Mouse (Mus musculus) natural killer cell, adult 2 months (primary cell): ENCODE measurements around the gene Mkrn1.
"Not testable (repeated sequence)": the region's sequence is repeated elsewhere in the genome, so short reads cannot be mapped to it uniquely, and the experiment has no call there.

Experiments used
- DNase-seq, 2 experiments: peaks; one replicate each; pipeline ENCODE4 v3.0.0; 2022; ENCODE audit warnings: low spot score in 2 of 2

Gene Mkrn1

DNA sequence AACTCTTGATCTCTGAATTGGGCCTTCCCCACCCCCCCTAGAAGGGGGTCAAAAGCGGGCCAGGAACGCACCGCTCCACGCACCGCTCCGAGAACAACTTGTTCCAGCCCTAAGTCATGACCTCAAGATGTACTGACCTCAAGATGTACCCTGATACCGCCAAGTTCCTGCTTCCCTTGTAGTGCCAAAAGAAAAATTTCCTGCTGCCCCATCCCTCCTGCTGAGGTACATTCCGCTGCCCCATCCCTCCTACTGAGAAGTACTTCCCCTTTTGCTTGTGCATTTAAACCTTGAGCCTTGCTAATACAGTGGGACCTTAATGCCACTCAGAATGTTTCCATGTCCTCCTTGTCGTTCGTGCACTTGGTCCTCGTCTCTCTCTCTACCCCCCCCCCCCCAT, 10.5 kb upstream of the Mkrn1 start:
- DNase-seq = no peak

GRCm38 (mm10) chr6:39429007-39429788, 8.9 kb upstream of the Mkrn1 start:
- no peak for DNase-seq

DNA sequence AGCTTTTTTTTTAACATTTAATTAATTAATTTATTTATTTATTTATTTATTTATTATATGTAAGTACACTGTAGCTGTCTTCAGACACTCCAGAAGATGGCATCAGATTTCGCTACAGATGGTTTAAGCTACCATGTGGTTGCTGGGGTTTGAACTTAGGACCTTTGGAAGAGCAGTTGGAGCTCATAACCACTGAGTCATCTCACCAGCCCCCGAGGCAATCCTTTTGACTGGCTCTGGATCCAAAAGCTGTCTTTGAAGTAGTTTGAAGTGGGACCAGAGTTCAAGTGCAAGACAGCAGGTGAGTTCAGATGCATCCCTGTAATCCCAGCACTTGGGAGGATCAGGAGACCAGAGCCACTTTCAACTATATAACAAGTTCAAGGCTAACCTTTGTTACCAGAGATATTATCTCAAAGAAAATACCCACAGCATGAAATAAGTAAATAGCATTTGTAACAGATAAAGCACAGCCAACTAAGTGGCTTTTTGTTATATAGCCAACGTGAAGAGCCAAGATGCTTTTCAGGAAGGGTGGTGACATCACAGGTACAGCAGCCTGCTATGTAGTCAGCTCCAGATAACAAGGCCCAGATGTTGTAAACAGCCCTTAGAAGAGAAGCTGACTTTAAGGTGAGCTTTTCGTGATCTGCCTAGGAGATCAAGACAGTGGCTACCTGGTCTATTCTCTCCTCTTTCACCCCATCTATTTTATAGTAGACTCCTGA, 7.2 kb upstream of the Mkrn1 start:
- DNase-seq = no peak

DNA sequence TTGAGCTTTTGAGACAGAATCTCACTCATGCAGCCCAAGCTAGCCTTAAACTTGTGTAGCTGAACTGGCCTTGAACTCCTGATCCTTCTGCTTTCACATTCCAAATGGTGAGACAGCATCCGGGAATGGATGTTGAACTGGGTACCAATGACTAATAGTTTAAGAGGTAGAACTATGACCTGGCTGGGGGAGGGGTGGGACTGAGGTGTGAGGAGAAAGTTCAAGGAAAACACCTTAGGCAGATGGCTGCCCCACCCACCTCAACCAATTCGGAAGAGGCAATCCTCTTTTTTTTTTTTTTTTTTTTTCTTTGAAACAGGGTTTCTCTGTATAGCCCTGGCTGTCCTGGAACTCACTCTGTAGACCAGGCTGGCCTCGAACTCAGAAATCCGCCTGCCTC, 6.5 kb upstream of the Mkrn1 start:
- no peak for DNase-seq

DNA sequence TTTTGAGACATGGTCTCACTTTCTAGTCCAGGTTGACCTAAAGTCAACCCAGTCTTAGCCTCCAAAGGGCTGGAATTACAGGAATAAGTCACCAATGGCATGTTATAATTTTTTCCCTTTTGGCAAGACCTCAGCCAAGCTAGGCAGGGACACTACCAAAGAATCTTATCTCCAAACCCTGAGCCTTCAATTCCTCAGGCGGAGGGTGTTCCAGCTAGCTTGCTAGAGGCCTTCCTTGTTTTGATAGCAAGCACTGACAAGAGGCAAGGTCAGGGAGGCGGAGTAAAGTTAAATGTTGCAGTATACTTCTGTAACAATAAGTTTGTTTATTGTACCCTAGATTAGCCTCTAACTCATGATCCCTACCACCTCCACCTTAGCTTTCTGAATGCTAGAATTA, 4.9 kb upstream of the Mkrn1 start:
- no peak for DNase-seq

DNA sequence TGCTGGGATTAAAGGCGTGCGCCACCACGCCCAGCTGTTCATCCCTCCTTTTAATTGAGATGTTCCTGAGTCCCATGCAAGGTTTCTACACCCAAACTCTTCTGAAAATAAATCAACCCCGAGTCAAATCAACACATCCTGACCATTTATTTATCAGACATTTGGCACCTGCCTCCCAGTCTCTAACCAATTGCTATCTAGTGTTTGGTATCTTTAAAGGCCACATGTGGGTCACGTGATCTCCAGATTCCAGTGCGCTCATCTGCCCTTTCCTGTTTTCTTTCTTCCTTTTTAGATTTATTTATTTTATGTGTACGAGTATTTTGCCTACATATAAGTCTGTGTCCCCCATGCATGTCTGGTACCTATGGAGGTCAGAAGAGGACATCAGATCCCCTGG, 3.4 kb upstream of the Mkrn1 start:
- DNase-seq = no peak

- DNase-seq = no peak
Observed at GRCm38 (mm10) chr6:39423130-39423551, 2.9 kb upstream of the Mkrn1 start.

GRCm38 (mm10) chr6:39420867-39421266, 605 bp upstream of the Mkrn1 start:
- DNase-seq = no peak

GRCm38 (mm10) chr6:39419386-39419850, 844 bp downstream of the Mkrn1 start:
- DNase-seq = peak; percentile 5 to 14

GRCm38 (mm10) chr6:39416654-39417053, 3.6 kb downstream of the Mkrn1 start:
- DNase-seq = not testable (repeated sequence)

GRCm38 (mm10) chr6:39415762-39416161, 4.5 kb downstream of the Mkrn1 start:
- peak; percentile 72 to 83 for DNase-seq

- no peak for DNase-seq
Observed at GRCm38 (mm10) chr6:39414106-39414505, 6.2 kb downstream of the Mkrn1 start.

- DNase-seq = no peak
Observed at GRCm38 (mm10) chr6:39406480-39406879, 13.8 kb downstream of the Mkrn1 start.

DNA sequence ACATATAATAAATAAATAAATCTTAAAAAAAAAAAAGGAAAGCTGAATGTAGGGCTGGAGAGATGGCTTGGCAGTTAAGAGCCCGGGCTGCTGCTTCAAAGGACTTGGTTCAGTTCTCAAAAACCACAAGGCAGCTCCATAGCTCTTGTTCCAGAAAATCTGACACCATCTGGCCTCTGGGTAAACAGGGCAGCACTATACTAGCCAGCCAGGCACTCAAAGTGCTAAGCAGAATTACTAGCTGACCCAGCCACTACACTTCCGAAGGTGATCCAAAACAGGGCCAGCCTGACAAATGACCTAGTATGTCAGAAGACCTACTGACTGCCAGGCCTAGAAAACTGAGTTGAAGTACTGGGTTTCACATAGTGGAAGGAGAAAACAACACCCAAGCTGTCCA, 17.1 kb downstream of the Mkrn1 start:
- DNase-seq = no peak

DNA sequence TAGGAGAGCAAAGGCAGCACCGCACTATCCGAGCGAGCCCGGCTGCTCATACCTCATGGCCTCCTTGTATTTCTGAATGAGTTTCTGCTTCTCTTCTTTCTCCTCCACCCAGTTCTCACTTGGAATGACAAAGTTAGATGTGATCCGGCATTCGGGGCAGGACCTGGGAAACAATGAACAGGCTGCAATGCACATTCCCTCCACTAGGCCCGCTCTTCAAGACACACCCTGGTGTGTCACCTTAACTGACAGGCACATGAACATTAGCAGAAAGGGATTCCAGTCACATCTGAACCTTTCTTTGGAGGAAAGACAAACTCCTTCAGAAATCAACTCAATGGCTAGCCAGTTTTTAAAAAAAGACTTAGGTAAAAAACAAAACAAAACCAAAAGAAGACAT, 19.9 kb downstream of the Mkrn1 start:
- DNase-seq = no peak

GRCm38 (mm10) chr6:39398342-39398741, 21.9 kb downstream of the Mkrn1 start:
- DNase-seq = no peak

GRCm38 (mm10) chr6:39397046-39397445, 23.2 kb downstream of the Mkrn1 start:
- DNase-seq = no peak

GRCm38 (mm10) chr6:39395916-39396315, 24.3 kb downstream of the Mkrn1 start:
- no peak for DNase-seq

DNA sequence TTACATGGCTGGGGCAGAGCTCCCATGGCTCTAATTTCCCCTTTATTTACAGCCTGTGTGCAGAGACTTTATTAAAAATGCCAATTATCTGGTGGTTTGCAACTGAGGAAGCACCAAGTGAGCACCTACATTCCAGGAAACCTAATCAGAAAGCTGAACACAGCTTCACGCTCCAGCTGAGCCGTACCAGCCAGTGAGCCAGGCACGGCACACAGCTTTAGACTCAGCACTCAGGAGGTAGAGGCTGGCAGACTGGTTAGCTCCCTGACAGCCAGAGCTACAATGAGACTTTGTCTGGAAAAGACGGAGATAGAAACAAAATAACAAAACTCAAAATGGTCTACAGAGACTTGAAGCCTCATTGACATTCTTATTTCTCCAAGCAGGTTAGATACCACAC, 24.8 kb downstream of the Mkrn1 start:
- DNase-seq = no peak

DNA sequence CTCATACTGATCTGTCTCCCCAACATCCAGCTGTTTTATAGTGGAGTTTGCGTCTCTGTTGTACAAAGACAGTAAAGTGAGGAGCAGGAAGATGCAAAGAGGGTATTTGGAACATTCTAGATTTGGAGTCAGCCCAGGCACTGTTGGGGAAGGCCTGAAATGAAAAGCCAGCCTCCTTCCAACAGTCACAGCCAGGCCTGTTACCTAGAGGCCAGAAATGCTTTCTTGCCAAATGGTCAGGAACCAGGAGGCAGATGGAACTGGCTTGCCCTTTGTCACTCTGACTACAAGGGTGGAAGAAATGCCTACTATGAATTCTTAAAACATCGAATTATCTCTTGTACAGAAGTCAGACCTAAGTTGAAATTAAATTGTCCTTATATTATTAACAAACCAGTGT, 30.3 kb downstream of the Mkrn1 start:
- no peak for DNase-seq

DNA sequence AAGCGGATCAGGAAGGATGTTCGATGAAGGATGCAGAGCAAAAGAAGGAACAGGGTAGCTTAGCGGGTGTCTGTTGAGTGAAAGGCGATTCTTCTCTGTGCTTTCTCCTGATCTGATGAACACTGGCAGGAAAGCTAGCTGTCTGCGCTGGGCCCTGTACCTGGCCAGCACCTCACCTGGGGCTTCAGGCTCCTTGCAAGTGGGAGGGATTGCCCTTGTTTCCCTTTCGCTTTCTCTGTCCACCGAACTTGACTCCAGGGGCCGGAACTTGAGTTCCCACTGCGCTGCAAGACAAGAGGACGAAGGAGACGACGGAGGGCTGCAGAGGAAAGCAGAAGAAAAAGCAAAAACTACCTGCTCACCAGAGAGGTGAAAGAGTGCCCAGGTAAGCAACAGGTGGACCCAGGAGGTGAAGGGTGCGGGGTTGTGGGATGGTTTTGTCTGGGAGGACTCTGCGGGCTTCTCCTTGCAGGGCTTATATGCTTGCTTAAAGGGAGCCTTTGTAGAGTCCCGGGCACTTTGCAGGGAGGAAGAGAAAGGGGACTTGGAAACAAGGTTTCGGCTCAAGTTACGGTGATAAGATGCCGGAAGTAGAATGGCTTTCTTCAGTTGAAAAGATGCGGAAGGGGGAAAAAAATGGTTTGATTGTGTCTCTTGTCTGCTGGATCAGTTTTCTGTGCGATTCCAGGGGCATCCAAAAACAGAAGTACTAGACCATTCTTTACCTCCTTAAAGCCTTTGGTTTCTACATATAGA, 39.0 kb downstream of the Mkrn1 start, which contains the start of gene Rab19:
TSS of gene Rab19 (plus strand) at position 51 of the 756 bp plus-strand sequence.
- peak; percentile 43 to 53 for DNase-seq

- DNase-seq = no peak
Observed at GRCm38 (mm10) chr6:39380276-39380675, 40.0 kb downstream of the Mkrn1 start.
